In genomic region chr2:59628057-59628901, GRCm38 (mm10) we compare ENCODE assay signal across 8 mouse cellular contexts. TPM values are rescaled to one million over a fixed set of nuclear protein-coding genes. Genes with fewer than 3 reads are reported as not detected.
DNase-seq lines count a peak whose midpoint lies in the region; ATAC-seq lines count a peak whose summit lies in the region.

No protein-coding gene starts in this region.

- H3K4me3 ChIP-seq in heart, embryonic 15.5 days: no peak overlapping the region
- no peak overlapping the region for H3K4me3 ChIP-seq in stomach, embryonic 14.5 days (ENCODE audit: low read depth, low read length)
- no peak overlapping the region for H3K4me3 ChIP-seq in midbrain, embryonic 14.5 days (replicated peaks; ENCODE audit: low read depth, low read length)

- no peak overlapping the region for H3K9ac ChIP-seq in heart, embryonic 15.5 days
- no peak overlapping the region for H3K9ac ChIP-seq in stomach, embryonic 14.5 days (replicated peaks; ENCODE audit: low read depth, low read length)
- H3K9ac ChIP-seq in midbrain, embryonic 14.5 days (replicated peaks; ENCODE audit: low read length): no peak overlapping the region

- no peaks in the 10 kb centered on the region for H3K27me3 ChIP-seq in heart, embryonic 15.5 days
- H3K27me3 ChIP-seq in stomach, embryonic 14.5 days (ENCODE audit: control insufficient read depth, insufficient read depth, low read length): no peaks in the 10 kb centered on the region
- H3K27me3 ChIP-seq in midbrain, embryonic 14.5 days (ENCODE audit: control insufficient read depth, insufficient read depth, low read length): no peaks in the 10 kb centered on the region

- WGBS in heart, embryonic 15.5 days: 42% methylated on average over 17 of the region's 17 CpGs
- 67% methylated on average over 17 of the region's 17 CpGs for WGBS in stomach, embryonic 14.5 days
- 79% methylated on average over 17 of the region's 17 CpGs for WGBS in midbrain, embryonic 14.5 days

- peak; percentile 37 for DNase-seq in ovary, adult 18-20 months (ENCODE audit: low spot score)
- no peak for DNase-seq in ovary, postnatal 10 days (ENCODE audit: low spot score)
- DNase-seq in cerebellum, adult 18-20 months: peak; percentile 64 to 66
- DNase-seq in kidney, postnatal 4 days: peak; percentile 38 to 61
- no peak for DNase-seq in midbrain, embryonic 14.5 days
- no peak for DNase-seq in frontal cortex, adult 2 months (ENCODE audit: extremely low spot score in 1 of 2, low spot score in 1 of 2)

- ATAC-seq in heart, embryonic 15.5 days (replicated peaks; ENCODE audit: insufficient number of reproducible peaks, insufficient read depth, low FRiP score, low read depth): peak; percentile 45
- no peak for ATAC-seq in stomach, embryonic 14.5 days (ENCODE audit: insufficient number of reproducible peaks, insufficient read depth, low FRiP score, low read depth)
- ATAC-seq in midbrain, embryonic 14.5 days (ENCODE audit: low FRiP score, low TSS enrichment): no peak

- H3K27ac ChIP-seq in heart, embryonic 15.5 days: peak overlapping the region; percentile 74
- H3K27ac ChIP-seq in stomach, embryonic 14.5 days (ENCODE audit: low read length): peak overlapping the region; percentile 7; the same call in 1 of the 2 replicates
- no peak overlapping the region for H3K27ac ChIP-seq in midbrain, embryonic 14.5 days (replicated peaks; ENCODE audit: low read depth, low read length)

- H3K4me2 ChIP-seq in heart, embryonic 15.5 days: peak overlapping the region; percentile 28
- no peak overlapping the region for H3K4me2 ChIP-seq in stomach, embryonic 14.5 days (replicated peaks; ENCODE audit: low read depth, low read length)
- H3K4me2 ChIP-seq in midbrain, embryonic 14.5 days (ENCODE audit: low read length): no peak overlapping the region

- no peaks in the 10 kb centered on the region for H3K9me3 ChIP-seq in heart, embryonic 15.5 days (replicated peaks)
- H3K9me3 ChIP-seq in stomach, embryonic 14.5 days (ENCODE audit: control insufficient read depth, low read depth, low read length): no peaks in the 10 kb centered on the region
- H3K9me3 ChIP-seq in midbrain, embryonic 14.5 days (ENCODE audit: control insufficient read depth, low read length): no peaks in the 10 kb centered on the region

- no peaks in the 10 kb centered on the region for H3K36me3 ChIP-seq in heart, embryonic 15.5 days
- H3K36me3 ChIP-seq in stomach, embryonic 14.5 days (ENCODE audit: control insufficient read depth, insufficient read depth, low read length): no peaks in the 10 kb centered on the region
- H3K36me3 ChIP-seq in midbrain, embryonic 14.5 days (ENCODE audit: control insufficient read depth, insufficient read depth, low read length): no peaks in the 10 kb centered on the region

- H3K4me1 ChIP-seq in heart, embryonic 15.5 days (replicated peaks): peaks cover 73% of the 10 kb centered on the region
- peaks cover 39% of the 10 kb centered on the region for H3K4me1 ChIP-seq in stomach, embryonic 14.5 days (ENCODE audit: control insufficient read depth, insufficient read depth, low read length)
- no peaks in the 10 kb centered on the region for H3K4me1 ChIP-seq in midbrain, embryonic 14.5 days (ENCODE audit: control insufficient read depth, insufficient read depth, low read length)

RNA-seq across cellular contexts. Expression of gene Tanc1, which starts 16.4 kb away (rescaled TPM):
- polyA plus RNA-seq in heart, embryonic 15.5 days (2015; fragmentation: Nextera tagmentation; extraction: Ambion mirVana): 22.9 and 27.9 TPM in 2 replicates
- 24.8 and 24.9 TPM in 2 replicates for polyA plus RNA-seq in stomach, embryonic 14.5 days (2014; fragmentation: Nextera tagmentation; extraction: Ambion mirVana)
- 2.0 and 5.5 TPM in 2 replicates for polyA plus RNA-seq in midbrain, embryonic 14.5 days (2014; fragmentation: Nextera tagmentation; extraction: Ambion mirVana)
- polyA plus RNA-seq in frontal cortex, adult 2 months (2012; rRNA removed): 8.2 and 10.2 TPM in 2 replicates

Comparison
In these comparisons a context has a peak if more than half of its experiments do, and no peak if none do; other contexts are left out.
1. DNase-seq: peak in ovary, adult 18-20 months (single experiment), cerebellum, adult 18-20 months (2 of 2) and kidney, postnatal 4 days (2 of 2); none in ovary, postnatal 10 days (single experiment), midbrain, embryonic 14.5 days (single experiment) and frontal cortex, adult 2 months (0 of 2).